In genomic region chr7:82109550-82109949, GRCm38 (mm10) we compare ENCODE assay signal across 22 mouse cellular contexts.
DNase-seq lines count a peak whose midpoint lies in the region; ATAC-seq lines count a peak whose summit lies in the region.
"Had no signal": no experiment of that assay in that cellular context is flagged by ENCODE, and none has a peak within 500 bp of the region (broad histone marks: within the 10 kb centered on the region; RNA-seq: fewer than 3 reads in every experiment).

No protein-coding gene starts in this region.

- WGBS in embryonic facial prominence, embryonic 14.5 days = 17% methylated on average over 5 of the region's 5 CpGs
- 9% methylated on average over 5 of the region's 5 CpGs for WGBS in limb, embryonic 13.5 days

- peak; percentile 87 for DNase-seq in 3T3-L1 (ENCODE audit: low read depth, low spot score)
- peak; percentile 56 for DNase-seq in embryo, embryonic 10.5 days (ENCODE audit: low spot score)
- DNase-seq in embryonic facial prominence, embryonic 14.5 days (ENCODE audit: low spot score) = peak; percentile 86
- no peak for DNase-seq in lung, postnatal 14 days
- no peak for DNase-seq in lung, postnatal 10 days
- no peak for DNase-seq in spleen, adult 18-20 months
- DNase-seq: adrenal gland, postnatal 10 days; cerebellum, adult 9-11 months; forebrain, postnatal 0 days; gastrocnemius, adult 2 months; kidney, adult 18-20 months; thymus, postnatal 4 days had no signal

- no peak overlapping the region for H3K4me3 ChIP-seq in embryonic facial prominence, embryonic 14.5 days (ENCODE audit: low read depth, low read length)
- no peak overlapping the region for H3K4me3 ChIP-seq in limb, embryonic 13.5 days
- H3K4me3 ChIP-seq: gastrocnemius, adult 2 months; heart, embryonic 13.5 days; layer of hippocampus, adult 2 months; lung, embryonic 15.5 days; midbrain, embryonic 13.5 days; neural tube, embryonic 12.5 days had no signal

- no peak overlapping the region for H3K27ac ChIP-seq in embryonic facial prominence, embryonic 14.5 days (replicated peaks; ENCODE audit: low read depth, low read length)
- peak overlapping the region; percentile 52; the same call in 1 of the 2 replicates for H3K27ac ChIP-seq in limb, embryonic 13.5 days
- H3K27ac ChIP-seq: gastrocnemius, adult 2 months; heart, embryonic 13.5 days; hindbrain, postnatal 0 days; kidney, postnatal 0 days; layer of hippocampus, adult 2 months; liver, embryonic 14.5 days; lung, embryonic 15.5 days; midbrain, embryonic 13.5 days; neural tube, embryonic 12.5 days had no signal

- peaks cover 6% of the 10 kb centered on the region; the same call in 1 of the 2 replicates for H3K4me1 ChIP-seq in embryonic facial prominence, embryonic 14.5 days (ENCODE audit: control insufficient read depth, insufficient read depth, low read length)
- H3K4me1 ChIP-seq in limb, embryonic 13.5 days = peaks cover 24% of the 10 kb centered on the region
- H3K4me1 ChIP-seq: heart, embryonic 13.5 days; lung, embryonic 15.5 days; midbrain, embryonic 13.5 days; neural tube, embryonic 12.5 days had no signal

- 0 out of 2 replicates have a peak overlapping the region, but pooled peaks have one; percentile 12 for H3K4me2 ChIP-seq in embryonic facial prominence, embryonic 14.5 days (ENCODE audit: low read depth, low read length)
- peak overlapping the region; percentile 12 for H3K4me2 ChIP-seq in limb, embryonic 13.5 days (replicated peaks)
- H3K4me2 ChIP-seq: heart, embryonic 13.5 days; lung, embryonic 15.5 days; midbrain, embryonic 13.5 days; neural tube, embryonic 12.5 days had no signal

- H3K36me3 ChIP-seq in embryonic facial prominence, embryonic 14.5 days (ENCODE audit: control insufficient read depth, insufficient read depth, low read length) = no peaks in the 10 kb centered on the region
- H3K36me3 ChIP-seq in limb, embryonic 13.5 days = no peaks in the 10 kb centered on the region
- H3K36me3 ChIP-seq: heart, embryonic 13.5 days; lung, embryonic 15.5 days; midbrain, embryonic 13.5 days; neural tube, embryonic 12.5 days had no signal

- no peaks in the 10 kb centered on the region for H3K27me3 ChIP-seq in embryonic facial prominence, embryonic 14.5 days (replicated peaks; ENCODE audit: control insufficient read depth, insufficient read depth, low read length)
- no peaks in the 10 kb centered on the region for H3K27me3 ChIP-seq in limb, embryonic 13.5 days
- H3K27me3 ChIP-seq: lung, embryonic 15.5 days; midbrain, embryonic 13.5 days; neural tube, embryonic 12.5 days had no signal

- no peaks in the 10 kb centered on the region for H3K9me3 ChIP-seq in embryonic facial prominence, embryonic 14.5 days (ENCODE audit: control insufficient read depth, low read length)
- no peaks in the 10 kb centered on the region for H3K9me3 ChIP-seq in limb, embryonic 13.5 days
- H3K9me3 ChIP-seq: heart, embryonic 13.5 days; lung, embryonic 15.5 days; midbrain, embryonic 13.5 days; neural tube, embryonic 12.5 days had no signal

- peak; percentile 92 for ATAC-seq in embryonic facial prominence, embryonic 14.5 days (ENCODE audit: low read depth)
- ATAC-seq in limb, embryonic 13.5 days (ENCODE audit: low FRiP score, low read depth) = peak; percentile 82
- ATAC-seq: forebrain, postnatal 0 days; hindbrain, postnatal 0 days; midbrain, embryonic 13.5 days; Patski had no signal

- H3K9ac ChIP-seq in embryonic facial prominence, embryonic 14.5 days (ENCODE audit: low read depth, low read length) = no peak overlapping the region
- H3K9ac ChIP-seq in limb, embryonic 13.5 days = no peak overlapping the region
- H3K9ac ChIP-seq: forebrain, postnatal 0 days; heart, embryonic 13.5 days; liver, embryonic 14.5 days; lung, embryonic 15.5 days; midbrain, embryonic 13.5 days; neural tube, embryonic 12.5 days had no signal

Comparison
In these comparisons a context has a peak if more than half of its experiments do, and no peak if none do; other contexts are left out.
1. DNase-seq: peak in 3T3-L1 (single experiment), embryo, embryonic 10.5 days (single experiment) and embryonic facial prominence, embryonic 14.5 days (single experiment); none in lung, postnatal 14 days (single experiment), lung, postnatal 10 days (single experiment) and spleen, adult 18-20 months (0 of 2).